Mouse (Mus musculus): ENCODE measurements around the gene Terb2.

Terb2 gene

GRCm38 (mm10) chr2:122186106-122186505, at the start of gene Terb2, which contains the start of gene Patl2:
Gene Terb2 (plus strand): TSS chr2:122186272.
Gene Patl2 (minus strand): TSS chr2:122186189.
- DNase-seq (ENCODE audit: low read depth, low spot score): no peak

DNA sequence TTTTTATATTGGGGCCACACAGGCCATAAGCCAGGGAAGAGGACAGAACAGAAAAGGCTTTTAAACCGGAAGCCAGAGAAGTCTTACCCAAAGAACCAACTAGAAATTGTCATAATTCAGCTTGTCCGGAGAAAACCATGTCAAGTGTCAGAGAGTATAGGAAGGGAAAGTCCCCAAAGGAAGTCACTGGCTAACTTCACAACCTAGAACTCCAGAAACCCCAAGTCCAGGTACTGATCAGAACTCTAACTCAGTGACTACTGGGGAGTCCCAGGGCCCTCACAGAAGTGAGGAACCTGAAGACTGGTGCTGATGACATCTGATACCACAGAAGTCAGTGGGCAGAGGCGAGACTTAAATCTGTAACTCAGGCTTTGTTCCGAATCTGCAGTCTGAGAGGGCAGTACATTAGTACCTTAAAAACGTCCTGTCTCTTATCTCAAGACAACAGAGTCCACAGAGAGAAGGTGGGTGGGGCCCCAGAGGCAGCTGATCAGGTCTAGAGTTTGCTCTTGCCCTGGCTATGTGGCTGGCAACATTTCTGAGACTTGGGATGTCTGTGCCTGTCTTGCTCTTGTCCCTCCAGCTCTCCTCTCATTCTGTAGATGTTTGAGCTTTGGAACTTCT, 48.1 kb upstream of the Terb2 start:
- DNase-seq (ENCODE audit: low read depth, low spot score): no peak

GRCm38 (mm10) chr2:122140815-122141214, 45.3 kb upstream of the Terb2 start:
- DNase-seq (ENCODE audit: low read depth, low spot score): no peak

DNA sequence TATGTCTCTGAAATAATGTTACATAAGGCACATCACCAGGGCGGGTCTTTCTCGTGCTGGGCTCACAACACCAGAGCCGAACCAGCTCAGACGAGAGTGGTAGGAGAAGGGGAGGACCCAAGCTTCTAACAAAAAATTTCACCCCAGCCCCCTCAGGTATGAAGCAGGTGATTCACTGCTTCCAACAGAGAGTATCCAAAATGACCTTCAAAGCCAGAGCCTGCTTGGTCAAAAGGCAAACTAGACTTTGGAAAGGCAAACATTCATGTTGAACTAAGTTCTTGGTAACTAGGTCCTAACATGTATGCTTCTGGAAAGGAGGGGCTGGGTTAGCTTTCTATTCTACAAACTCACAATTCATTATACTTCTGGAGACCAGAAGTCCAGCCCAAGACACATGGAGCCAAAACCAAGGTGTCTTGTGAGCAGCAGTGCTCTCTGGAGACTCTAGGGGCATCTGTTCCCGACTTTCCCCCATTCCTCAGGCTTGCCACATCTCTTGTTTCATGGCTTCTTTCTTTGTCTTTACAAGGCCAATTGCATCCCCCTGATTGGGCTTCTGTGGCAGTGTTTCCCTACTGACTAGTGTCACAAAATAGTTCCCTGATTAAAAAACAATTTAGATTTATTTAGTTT, 44.6 kb upstream of the Terb2 start:
- DNase-seq (ENCODE audit: low read depth, low spot score): no peak

DNA sequence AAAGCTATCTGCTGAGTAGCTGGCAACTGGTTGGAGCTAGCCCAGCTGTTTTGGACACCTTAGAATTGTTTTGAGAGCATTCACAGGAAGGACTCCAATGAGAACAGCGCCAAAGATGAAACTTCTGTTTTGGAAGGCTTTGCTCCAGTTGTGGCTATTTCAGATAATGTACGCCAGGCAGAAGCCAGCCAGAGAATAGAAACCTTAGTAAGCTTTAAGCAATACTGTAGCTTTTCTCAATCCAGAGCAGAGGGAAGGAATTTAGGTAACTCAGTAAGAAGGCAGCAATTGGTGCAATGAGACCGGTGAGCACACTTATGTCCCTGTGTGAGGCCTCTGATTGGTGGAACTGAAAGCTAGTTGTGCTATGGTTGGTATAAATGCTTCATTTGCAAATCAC, 43.0 kb upstream of the Terb2 start:
- DNase-seq (ENCODE audit: low read depth, low spot score): no peak

- DNase-seq (ENCODE audit: low read depth, low spot score): no peak
These were observed 40.3 kb upstream of the Terb2 start for GRCm38 (mm10) chr2:122145756-122146155.

GRCm38 (mm10) chr2:122146687-122147086, 39.4 kb upstream of the Terb2 start:
- no peak for DNase-seq (ENCODE audit: low read depth, low spot score)

- DNase-seq (ENCODE audit: low read depth, low spot score): peak; percentile 79
These were observed 38.4 kb upstream of the Terb2 start, which contains the start of gene B2m for GRCm38 (mm10) chr2:122147508-122148241. Gene B2m (plus strand): TSS chr2:122147686.

- no peak for DNase-seq (ENCODE audit: low read depth, low spot score)
These were observed 37.7 kb upstream of the Terb2 start for GRCm38 (mm10) chr2:122148242-122148917.

DNA sequence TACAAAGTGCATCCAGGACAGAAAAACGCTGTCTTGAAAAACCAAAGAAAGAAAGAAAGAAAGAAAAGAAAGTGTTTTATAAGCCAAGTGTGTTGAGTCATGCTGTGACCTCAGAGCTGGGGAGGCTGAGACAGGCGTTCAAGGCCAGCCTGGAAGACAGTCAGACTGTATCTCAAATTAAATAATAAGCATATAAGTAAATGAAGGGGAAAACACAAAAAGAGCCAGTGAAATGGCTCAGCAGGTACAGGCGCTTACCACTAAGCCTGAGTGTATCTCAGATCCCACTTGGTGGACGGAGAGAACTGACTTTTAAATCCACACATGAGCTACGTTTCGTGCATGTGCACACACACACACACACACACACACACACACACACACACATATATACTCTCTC, 36.8 kb upstream of the Terb2 start:
- DNase-seq (ENCODE audit: low read depth, low spot score): no peak

DNA sequence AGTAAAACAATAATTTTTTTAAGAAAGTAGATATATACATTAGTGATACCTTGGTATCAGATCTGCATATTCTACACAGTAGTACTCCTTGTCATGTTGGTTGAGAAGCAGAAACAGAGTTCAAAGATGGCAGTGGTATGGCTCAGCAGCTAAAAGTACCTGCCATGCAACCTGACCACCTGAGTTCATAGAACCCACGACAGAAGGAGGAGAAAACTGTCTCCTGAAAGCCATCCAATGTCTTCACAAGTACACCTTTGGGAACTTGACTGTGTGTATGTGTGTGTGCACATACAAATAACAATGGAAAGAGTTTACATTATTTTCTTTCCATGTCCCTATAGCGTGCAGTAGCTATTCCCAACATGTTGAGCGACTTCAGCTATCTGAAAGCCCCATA, 36.4 kb upstream of the Terb2 start:
- no peak for DNase-seq (ENCODE audit: low read depth, low spot score)

GRCm38 (mm10) chr2:122151221-122151620, 34.9 kb upstream of the Terb2 start:
- DNase-seq (ENCODE audit: low read depth, low spot score): no peak

- no peak for DNase-seq (ENCODE audit: low read depth, low spot score)
These were observed 33.2 kb upstream of the Terb2 start for GRCm38 (mm10) chr2:122152850-122153249.

DNA sequence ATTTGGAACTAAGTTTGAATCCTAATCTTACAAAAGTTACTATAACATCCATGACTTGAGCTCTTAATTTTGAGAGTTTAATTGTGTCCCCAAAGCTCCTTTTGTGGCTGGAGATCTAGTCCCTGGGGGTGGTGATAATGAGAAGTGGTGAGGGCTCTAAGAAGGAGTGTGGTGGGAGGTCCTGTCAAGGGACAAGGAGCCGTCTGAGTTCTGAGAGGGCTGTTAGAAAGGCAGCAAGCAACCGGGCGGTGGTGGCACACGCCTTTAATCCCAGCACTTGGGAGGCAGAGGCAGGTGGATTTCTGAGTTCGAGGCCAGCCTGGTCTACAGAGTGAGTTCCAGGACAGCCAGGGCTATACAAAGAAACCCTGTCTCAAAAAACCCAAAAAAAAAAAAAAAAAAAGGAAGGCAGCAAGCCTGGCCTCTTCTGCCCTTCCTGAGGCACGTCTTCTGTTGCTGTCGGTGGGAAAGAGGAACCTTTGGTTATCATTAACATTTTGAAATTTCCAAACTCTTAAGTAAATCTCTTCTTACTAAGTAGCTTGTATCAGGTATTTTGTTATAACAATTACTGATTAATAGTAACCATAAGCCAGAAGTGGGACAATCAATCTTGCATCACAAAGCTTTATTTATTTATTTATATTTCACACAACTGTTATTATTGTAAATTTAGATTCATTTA, 32.2 kb upstream of the Terb2 start:
- no peak for DNase-seq (ENCODE audit: low read depth, low spot score)

- DNase-seq (ENCODE audit: low read depth, low spot score): no peak
These were observed 31.6 kb upstream of the Terb2 start for GRCm38 (mm10) chr2:122154479-122154878.

- no peak for DNase-seq (ENCODE audit: low read depth, low spot score)
These were observed 30.8 kb upstream of the Terb2 start for GRCm38 (mm10) chr2:122155292-122155691.

DNA sequence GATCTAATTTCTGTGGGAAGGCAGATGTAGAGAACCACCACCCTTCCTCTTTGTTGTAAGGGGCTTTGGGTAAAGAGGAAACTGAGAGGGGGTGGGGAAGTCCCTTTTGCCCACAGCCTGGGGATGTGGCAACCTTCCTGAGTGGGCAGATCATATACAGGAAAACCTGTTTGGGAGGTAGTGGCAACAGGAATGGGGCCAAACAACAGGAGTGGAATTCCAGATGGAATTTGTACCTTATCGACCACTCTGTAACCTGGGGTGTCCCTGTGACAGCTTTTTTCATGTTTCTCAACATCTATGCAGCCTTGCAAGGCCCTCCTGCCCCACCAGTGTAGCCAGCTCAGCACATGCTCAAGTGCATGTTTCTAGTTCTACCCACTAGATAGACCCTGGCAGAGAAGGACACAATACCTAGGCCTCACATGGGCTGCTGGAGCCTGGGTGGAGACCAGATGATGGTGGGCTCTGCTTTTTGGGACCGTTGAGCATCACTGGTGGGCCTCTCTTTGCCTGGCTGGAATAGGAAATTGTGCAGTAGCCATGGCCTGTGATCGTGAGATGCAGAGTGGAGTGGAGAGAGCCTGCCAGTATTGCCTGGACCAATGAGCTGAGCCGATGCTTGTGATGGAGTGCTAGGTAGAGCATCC, 29.9 kb upstream of the Terb2 start:
- DNase-seq (ENCODE audit: low read depth, low spot score): no peak

DNA sequence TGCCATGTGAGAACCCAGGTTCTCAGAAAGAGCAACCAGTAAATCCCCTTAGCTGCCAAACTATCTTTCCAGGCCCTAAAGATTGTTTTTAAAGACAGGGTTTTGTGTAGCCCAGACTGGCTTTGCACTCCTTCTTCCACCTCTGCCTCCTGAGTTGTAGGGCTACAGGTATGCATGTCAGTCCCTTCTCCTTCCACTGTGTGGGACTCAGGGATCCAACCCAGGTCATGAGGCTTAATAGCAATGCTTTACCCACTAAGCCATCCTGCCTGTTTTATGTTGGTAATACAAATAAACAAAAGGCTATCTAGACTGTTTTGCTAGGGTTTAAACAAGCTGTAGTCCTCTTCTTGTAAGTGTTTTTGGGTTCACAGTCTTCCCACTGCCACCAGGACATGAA, 28.5 kb upstream of the Terb2 start:
- no peak for DNase-seq (ENCODE audit: low read depth, low spot score)

GRCm38 (mm10) chr2:122158362-122158802, 27.7 kb upstream of the Terb2 start:
- DNase-seq (ENCODE audit: low read depth, low spot score): no peak

GRCm38 (mm10) chr2:122159667-122160066, 26.4 kb upstream of the Terb2 start:
- no peak for DNase-seq (ENCODE audit: low read depth, low spot score)

DNA sequence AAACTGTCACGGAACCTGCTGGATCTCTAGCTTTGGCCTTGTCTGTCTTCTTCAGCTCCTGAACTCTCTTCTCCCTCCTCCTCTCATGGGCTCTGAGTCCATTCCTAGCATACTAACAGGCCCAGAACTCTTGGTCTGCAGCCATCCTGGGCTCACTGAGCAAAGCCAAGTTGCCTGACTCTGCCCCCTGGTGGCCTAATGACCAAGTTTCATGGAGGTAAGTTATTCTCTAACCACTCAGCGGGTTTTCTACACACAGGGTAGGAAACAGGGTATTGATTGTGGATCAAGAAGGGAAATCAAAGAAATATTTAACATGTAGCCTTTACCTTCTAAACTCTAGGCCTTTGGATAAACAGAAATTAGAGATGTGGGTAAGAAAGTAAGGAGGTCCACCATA, 25.4 kb upstream of the Terb2 start, which contains the start of gene Trim69:
Gene Trim69, plus strand, starts transcription at position 21 of the 400 bp plus-strand sequence.
- no peak for DNase-seq (ENCODE audit: low read depth, low spot score)

Data from brain, embryonic 18.5 days (tissue).